Mouse (Mus musculus) heart, postnatal 10 days (tissue): Measurements from ENCODE around the gene Ppp4r3b. TPM values are rescaled to one million over a fixed set of nuclear protein-coding genes. Genes with fewer than 3 reads are reported as not detected.
A peak's percentile ranks its signal among the peaks of the same experiment; 100 is the strongest.

ENCODE experiments used
- DNase-seq, 2 experiments: peaks; one replicate each; pipeline ENCODE4 v3.0.0; 2021
- intact Hi-C: fragments of 180-260 bp; cut with DNase I; formaldehyde crosslinking; loops from one replicate; pipeline ENCODE4 v1.15.1; 2025
- total RNA-seq, 2 experiments: library from RNA; stranded (reverse); gene quantifications; 2 replicates each; pipeline ENCODE4 v1.2.3; 2021

Gene Ppp4r3b
- total RNA-seq, 2 experiments from 2014 or later, result 40.3 to 46.0 TPM

DNA sequence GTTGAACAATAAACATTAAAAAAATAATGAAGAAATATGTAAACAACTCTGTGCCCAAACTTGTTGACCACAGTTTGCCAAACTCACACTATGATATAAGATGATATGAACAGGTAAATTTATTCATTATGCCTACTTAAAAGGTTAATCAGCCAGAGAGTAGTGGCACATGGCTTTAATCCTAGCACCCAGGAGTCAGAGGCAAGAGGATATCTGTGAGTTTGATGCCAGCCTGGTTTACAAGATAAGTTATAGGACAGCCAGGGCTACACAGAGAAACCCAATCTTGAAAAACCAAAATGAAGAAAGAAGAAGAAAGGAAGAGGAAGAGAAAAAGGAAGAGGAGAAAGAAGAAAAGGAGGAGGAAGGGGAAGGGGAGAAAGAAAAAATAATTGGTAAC lies 64.7 kb downstream of the Ppp4r3b start:
- intact Hi-C loops, result no loop called here
- DNase-seq, result no peak

DNA sequence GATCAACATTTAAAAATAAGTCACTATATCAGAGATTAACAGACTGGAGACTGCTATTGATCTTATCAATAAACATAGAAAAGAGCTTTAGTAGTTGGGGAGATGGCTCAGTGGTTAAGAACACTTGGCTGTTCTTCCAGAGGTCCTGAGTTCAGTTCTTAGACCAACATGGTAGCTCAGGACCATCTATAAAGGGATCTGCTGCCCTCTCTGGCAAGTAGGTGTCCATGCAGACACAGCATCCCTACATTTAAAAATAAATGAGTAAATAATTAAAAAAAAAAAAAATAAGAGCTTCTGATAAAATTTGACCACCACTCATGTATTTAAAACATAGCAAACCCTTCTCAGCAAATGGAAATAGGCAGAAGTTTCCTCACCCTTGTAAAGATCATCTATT lies 65.4 kb downstream of the Ppp4r3b start:
- intact Hi-C loops, result no loop called here
- no peak for DNase-seq

GRCm38 (mm10) chr11:29238551-29238950 lies 65.9 kb downstream of the Ppp4r3b start:
- intact Hi-C loops, result no loop called here
- DNase-seq, result no peak

GRCm38 (mm10) chr11:29239353-29239752 lies 66.7 kb downstream of the Ppp4r3b start:
- intact Hi-C loops, result no loop called here
- no peak for DNase-seq

GRCm38 (mm10) chr11:29241961-29242360 lies 69.3 kb downstream of the Ppp4r3b start:
- no peak for DNase-seq
- intact Hi-C loops, result loop anchor here (10.0 kb wide), 1 partner anchor 453 kb away; the partner anchor contains the start of gene Rtn4

- no peak for DNase-seq
- intact Hi-C loops, result loop anchor here (5.0 to 10.0 kb wide), 2 partner anchors 131 to 449 kb away; partner anchors contain the start of gene Rtn4
Observed at GRCm38 (mm10) chr11:29245988-29246387, 73.3 kb downstream of the Ppp4r3b start.

- intact Hi-C loops, result loop anchor here (5.0 to 10.0 kb wide), 2 partner anchors 130 to 448 kb away; partner anchors contain the start of gene Rtn4
- peak; percentile 93 to 94 for DNase-seq
Observed at GRCm38 (mm10) chr11:29246883-29247650, 74.4 kb downstream of the Ppp4r3b start, which contains the start of gene Cfap36. Cfap36 (minus strand) TSS chr11:29247409.

DNA sequence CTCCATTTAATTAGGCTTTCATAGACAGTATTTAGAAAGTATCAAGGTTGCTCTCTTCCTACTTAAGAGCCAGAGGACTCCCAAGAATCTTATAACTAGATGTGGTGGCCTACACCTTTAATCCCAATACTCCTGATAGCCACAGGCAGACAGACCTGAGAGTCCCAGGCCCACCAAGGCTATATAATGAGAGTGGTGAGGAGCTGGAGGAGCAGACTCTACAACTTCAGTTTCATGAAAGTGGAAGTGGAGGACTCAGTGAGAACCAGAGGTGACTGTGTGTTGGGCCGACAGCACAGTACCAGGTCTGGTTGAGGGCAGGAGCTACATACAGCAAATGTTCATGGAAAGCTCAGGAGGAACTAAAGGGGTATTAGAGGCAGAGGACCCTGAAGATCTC lies 75.0 kb downstream of the Ppp4r3b start:
- DNase-seq, result peak in 1 of 2 experiments; percentile 13
- intact Hi-C loops, result loop anchor here (5.0 to 10.0 kb wide), 2 partner anchors 130 to 447 kb away; partner anchors contain the start of gene Rtn4

- DNase-seq, result no peak
- intact Hi-C loops, result loop anchor here (5.0 to 10.0 kb wide), 2 partner anchors 129 to 446 kb away; partner anchors contain the start of gene Rtn4
Observed at GRCm38 (mm10) chr11:29248386-29248785, 75.7 kb downstream of the Ppp4r3b start.

- DNase-seq, result no peak
- intact Hi-C loops, result no loop called here
Observed at GRCm38 (mm10) chr11:29254643-29255042, 82.0 kb downstream of the Ppp4r3b start.

GRCm38 (mm10) chr11:29267824-29268223 lies 95.1 kb downstream of the Ppp4r3b start:
- DNase-seq, result peak; percentile 58 to 80
- intact Hi-C loops, result loop anchor here (2.0 to 10.0 kb wide), 3 partner anchors 217 to 617 kb away; no protein-coding TSS in a partner anchor

Other genes starting within 250 kb of the Ppp4r3b start
- 10 to 100 TPM; 27.9 to 30.4 TPM for gene Pnpt1, start 42.1 kb upstream of the Ppp4r3b start, total RNA-seq
- gene Cfap36, start 74.5 kb downstream of the Ppp4r3b start, total RNA-seq, result 10 to 100 TPM; 20.7 to 20.8 TPM
- 10 to 100 TPM; 18.6 to 19.5 TPM for gene Ccdc88a, start 200.8 kb downstream of the Ppp4r3b start, total RNA-seq